Mouse (Mus musculus): ENCODE measurements around the gene Rapgef1. TPM values are rescaled to one million over a fixed set of nuclear protein-coding genes. Genes with fewer than 3 reads are reported as not detected.

The Rapgef1 gene
- polyA plus RNA-seq, 1 experiment from 2014 or later: 13.6 TPM

DNA sequence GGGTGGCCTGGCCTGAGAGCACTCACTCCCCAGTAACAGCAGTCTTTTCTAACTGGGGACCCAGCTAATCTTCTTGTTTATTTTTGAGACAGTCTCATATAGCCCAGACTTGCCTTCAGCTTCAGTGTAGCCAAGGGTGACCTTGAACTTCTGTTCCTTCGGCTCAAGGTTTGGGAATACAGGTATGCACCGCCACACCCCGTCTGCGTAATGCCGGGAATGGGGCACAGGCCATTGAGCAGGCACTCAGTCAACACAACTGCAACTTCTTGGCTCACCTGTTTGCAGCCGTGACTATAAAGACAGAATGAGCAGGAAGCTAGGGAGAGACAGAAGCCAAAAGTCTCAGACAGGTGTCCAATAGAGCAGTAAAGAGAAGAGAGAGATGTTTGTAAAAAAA, 124.7 kb downstream of the Rapgef1 start:
- Histone ChIP-seq H3K27me3 (ENCODE audit: insufficient read depth, low read length) (peaks cover 22% of the 10 kb centered on the region), H3K4me1 (ENCODE audit: insufficient read depth, low read length) (no peaks in the 10 kb centered on the region), H3K4me2 (replicated peaks; ENCODE audit: low read depth, low read length) (no peak overlapping the region), H3K9ac (replicated peaks; ENCODE audit: low read length) (no peak overlapping the region), H3K36me3 (ENCODE audit: insufficient read depth, low read length) (peaks cover 4% of the 10 kb centered on the region; the same call in 1 of the 2 replicates), H3K4me3 (ENCODE audit: low read length) (no peak overlapping the region), H3K27ac (ENCODE audit: low read length) (no peak overlapping the region), H3K9me3 (ENCODE audit: low read length) (no peaks in the 10 kb centered on the region)
- 72% methylated on average over 6 of the region's 6 CpGs for WGBS
- ATAC-seq (ENCODE audit: low FRiP score, low TSS enrichment): no peak

DNA sequence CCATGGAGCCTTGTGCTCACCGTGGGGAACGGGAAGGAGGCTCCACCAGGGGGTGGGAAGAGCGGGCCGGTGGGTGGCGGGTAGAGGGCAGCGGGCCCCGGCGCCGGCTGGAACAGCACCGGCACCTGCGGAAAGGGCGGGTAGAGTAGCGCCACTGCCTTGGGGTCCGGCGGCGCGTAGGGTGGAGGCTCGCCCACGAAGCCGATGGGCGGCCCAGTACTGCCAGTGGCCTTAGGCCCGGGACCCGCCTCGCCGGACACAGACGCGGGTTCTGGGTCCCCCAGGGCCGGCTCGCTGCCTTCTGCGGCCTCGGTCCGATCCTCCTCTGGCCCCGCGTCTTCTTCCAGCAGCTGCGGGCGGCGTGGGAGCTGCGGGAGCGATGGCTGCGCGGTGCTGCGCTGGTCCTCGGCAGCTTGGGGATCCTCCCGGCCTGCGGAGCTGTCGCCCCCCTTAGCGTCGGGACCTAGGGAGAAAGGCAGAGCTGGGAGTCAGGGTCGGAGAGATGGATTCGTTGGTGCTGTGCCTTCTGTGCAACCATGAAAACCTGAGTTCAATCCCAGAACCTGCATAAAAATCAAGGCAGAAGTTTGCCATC, 127.8 kb downstream of the Rapgef1 start:
- WGBS: 2% methylated on average over 50 of the region's 50 CpGs
- Histone ChIP-seq H3K27ac (ENCODE audit: low read length) (no peak overlapping the region), H3K4me1 (ENCODE audit: insufficient read depth, low read length) (peaks cover 7% of the 10 kb centered on the region; the same call in 1 of the 2 replicates), H3K4me3 (ENCODE audit: low read length) (peak overlapping the region; percentile 39), H3K9me3 (ENCODE audit: low read length) (no peaks in the 10 kb centered on the region), H3K9ac (replicated peaks; ENCODE audit: low read length) (peak overlapping the region; percentile 56), H3K27me3 (ENCODE audit: insufficient read depth, low read length) (peaks cover 43% of the 10 kb centered on the region), H3K36me3 (ENCODE audit: insufficient read depth, low read length) (no peaks in the 10 kb centered on the region), H3K4me2 (replicated peaks; ENCODE audit: low read depth, low read length) (peak overlapping the region; percentile 61)
- peak; percentile 46; the same call in 1 of the 2 replicates for ATAC-seq (ENCODE audit: low FRiP score, low TSS enrichment)

DNA sequence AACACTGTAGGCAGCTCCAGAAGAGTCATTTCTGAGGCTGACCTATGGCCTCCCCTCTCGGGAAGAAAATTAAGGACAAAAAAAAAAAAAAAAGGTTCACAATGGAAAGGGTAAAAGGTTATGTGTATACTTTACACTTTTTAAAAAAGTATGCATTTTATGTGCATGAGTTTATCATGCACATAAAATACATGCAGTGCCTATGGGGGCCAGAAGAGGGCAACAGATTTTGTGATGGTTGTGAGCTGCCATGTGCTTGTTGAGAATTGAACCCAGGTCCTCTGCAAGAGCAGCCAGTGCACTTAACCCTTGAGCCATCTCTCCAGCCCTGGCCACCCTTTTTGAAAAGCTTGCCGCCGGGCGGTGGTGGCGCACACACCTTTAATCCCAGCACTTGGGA, 128.3 kb downstream of the Rapgef1 start:
- H3K4me2 ChIP-seq (replicated peaks; ENCODE audit: low read depth, low read length): peak overlapping the region; percentile 61; the same call in 1 of the 2 replicates
- H3K27me3 ChIP-seq (ENCODE audit: insufficient read depth, low read length): peaks cover 49% of the 10 kb centered on the region
- no peaks in the 10 kb centered on the region for H3K9me3 ChIP-seq (ENCODE audit: low read length)
- H3K9ac ChIP-seq (replicated peaks; ENCODE audit: low read length): no peak overlapping the region
- H3K4me3 ChIP-seq (ENCODE audit: low read length): no peak overlapping the region
- no peak for ATAC-seq (ENCODE audit: low FRiP score, low TSS enrichment)
- 63% methylated on average over 5 of the region's 5 CpGs for WGBS
- H3K36me3 ChIP-seq (ENCODE audit: insufficient read depth, low read length): no peaks in the 10 kb centered on the region
- peaks cover 7% of the 10 kb centered on the region; the same call in 1 of the 2 replicates for H3K4me1 ChIP-seq (ENCODE audit: insufficient read depth, low read length)
- H3K27ac ChIP-seq (ENCODE audit: low read length): no peak overlapping the region

DNA sequence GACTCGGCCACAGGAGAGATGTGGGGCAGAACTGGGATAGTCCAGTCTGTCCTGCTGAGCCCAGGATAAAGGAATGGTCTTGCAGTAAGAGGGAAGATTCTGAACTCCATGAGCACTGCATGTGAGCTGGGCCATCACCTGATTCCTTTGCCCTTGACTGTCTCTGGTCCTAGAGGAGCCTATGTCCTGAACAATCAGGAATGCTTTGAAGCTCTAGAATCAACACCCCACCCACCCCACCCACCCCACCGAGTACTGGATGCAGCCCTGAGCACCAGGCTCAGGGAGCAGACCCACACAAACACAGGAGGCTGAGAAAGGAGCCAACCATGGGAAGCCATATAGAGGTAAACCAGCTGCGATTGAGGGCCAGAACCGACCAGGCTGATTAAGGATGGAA, 129.0 kb downstream of the Rapgef1 start:
- H3K4me1 ChIP-seq (ENCODE audit: insufficient read depth, low read length): peaks cover 7% of the 10 kb centered on the region; the same call in 1 of the 2 replicates
- WGBS: 86% methylated on average over 4 of the region's 4 CpGs
- H3K9me3 ChIP-seq (ENCODE audit: low read length): no peaks in the 10 kb centered on the region
- no peak overlapping the region for H3K4me3 ChIP-seq (ENCODE audit: low read length)
- no peak for ATAC-seq (ENCODE audit: low FRiP score, low TSS enrichment)
- H3K27ac ChIP-seq (ENCODE audit: low read length): no peak overlapping the region
- peaks cover 54% of the 10 kb centered on the region for H3K27me3 ChIP-seq (ENCODE audit: insufficient read depth, low read length)
- no peak overlapping the region for H3K9ac ChIP-seq (replicated peaks; ENCODE audit: low read length)
- no peaks in the 10 kb centered on the region for H3K36me3 ChIP-seq (ENCODE audit: insufficient read depth, low read length)
- H3K4me2 ChIP-seq (replicated peaks; ENCODE audit: low read depth, low read length): no peak overlapping the region

DNA sequence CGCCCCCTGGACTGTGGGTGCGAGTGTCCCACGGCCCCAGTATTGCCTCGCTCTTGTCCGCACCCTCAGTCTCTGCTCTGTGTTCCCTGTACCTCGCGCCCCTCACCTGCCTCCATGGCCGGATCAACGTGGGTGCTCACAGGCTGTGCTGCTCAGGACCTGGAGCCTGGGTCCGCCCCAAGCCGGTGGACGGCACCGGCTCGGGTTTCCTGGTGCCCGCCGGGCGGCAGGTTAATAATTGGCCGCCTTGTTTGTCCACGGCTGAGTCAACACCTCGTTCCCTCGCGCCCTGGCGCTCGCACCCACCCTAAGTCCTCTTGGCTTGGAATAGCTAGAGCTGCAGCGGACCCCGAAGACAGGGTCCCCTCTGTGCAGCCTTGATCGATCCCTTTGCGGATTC, 132.0 kb downstream of the Rapgef1 start, which contains the start of gene Gm13420:
TSS of gene Gm13420 (minus strand) at position 189 of the 400 bp plus-strand sequence.
- no peaks in the 10 kb centered on the region for H3K36me3 ChIP-seq (ENCODE audit: insufficient read depth, low read length)
- H3K4me3 ChIP-seq (ENCODE audit: low read length): peak within 1 kb of the TSS; percentile 35
- ATAC-seq (ENCODE audit: low FRiP score, low TSS enrichment): peak; percentile 83
- H3K9ac ChIP-seq (replicated peaks; ENCODE audit: low read length): peak within 1 kb of the TSS; percentile 60
- H3K4me1 ChIP-seq (ENCODE audit: insufficient read depth, low read length): peaks cover 7% of the 10 kb centered on the region; the same call in 1 of the 2 replicates
- H3K27me3 ChIP-seq (ENCODE audit: insufficient read depth, low read length): peaks cover 45% of the 10 kb centered on the region
- H3K27ac ChIP-seq (ENCODE audit: low read length): peak within 1 kb of the TSS; percentile 77
- WGBS: 3% methylated on average over 28 of the region's 28 CpGs
- peak within 1 kb of the TSS; percentile 59 for H3K4me2 ChIP-seq (replicated peaks; ENCODE audit: low read depth, low read length)
- H3K9me3 ChIP-seq (ENCODE audit: low read length): no peaks in the 10 kb centered on the region

DNA sequence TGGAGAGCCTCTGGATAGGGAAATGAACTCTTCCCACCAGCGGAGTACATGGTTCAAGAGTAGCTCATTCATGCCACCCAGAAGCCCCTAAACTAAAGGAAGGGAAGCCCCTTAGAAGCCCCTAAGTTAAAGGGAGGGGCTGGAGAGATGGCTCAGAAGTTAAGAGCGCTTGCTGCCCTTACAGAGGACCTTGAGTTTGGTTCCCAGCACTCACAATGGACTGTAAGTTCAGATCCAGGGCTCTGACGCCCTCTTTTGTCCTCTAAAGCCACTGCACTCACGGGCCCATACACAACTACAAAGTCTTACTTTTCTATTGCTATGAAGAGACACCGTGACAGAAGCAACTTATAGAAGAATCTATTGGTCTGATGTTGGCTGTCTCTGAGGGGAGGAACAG, 132.9 kb downstream of the Rapgef1 start:
- Histone ChIP-seq H3K4me2 (replicated peaks; ENCODE audit: low read depth, low read length) (no peak overlapping the region), H3K4me3 (ENCODE audit: low read length) (no peak overlapping the region), H3K36me3 (ENCODE audit: insufficient read depth, low read length) (no peaks in the 10 kb centered on the region), H3K27ac (ENCODE audit: low read length) (no peak overlapping the region), H3K9ac (replicated peaks; ENCODE audit: low read length) (no peak overlapping the region), H3K9me3 (ENCODE audit: low read length) (no peaks in the 10 kb centered on the region), H3K4me1 (ENCODE audit: insufficient read depth, low read length) (peaks cover 7% of the 10 kb centered on the region; the same call in 1 of the 2 replicates), H3K27me3 (ENCODE audit: insufficient read depth, low read length) (peaks cover 38% of the 10 kb centered on the region)
- no peak for ATAC-seq (ENCODE audit: low FRiP score, low TSS enrichment)
- 91% methylated on average over 5 of the region's 5 CpGs for WGBS

DNA sequence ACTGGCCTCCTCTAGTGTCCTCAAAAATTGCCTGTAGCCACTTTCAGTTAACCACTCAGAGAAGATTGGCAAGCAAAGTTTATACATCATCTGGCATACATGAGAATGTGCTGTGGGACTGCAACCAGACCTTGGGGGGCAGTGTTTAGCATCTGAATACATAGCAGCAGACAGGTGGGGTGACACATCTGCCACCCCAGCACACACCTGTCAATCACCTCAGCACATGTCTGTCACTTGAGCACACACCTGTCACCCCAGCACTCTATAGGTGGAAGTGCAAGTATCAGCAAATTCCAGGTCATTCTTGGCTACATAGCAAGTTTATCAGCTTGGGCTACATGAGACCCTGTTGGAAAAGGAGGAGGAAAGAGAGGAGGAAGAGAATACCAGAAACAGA, 136.2 kb downstream of the Rapgef1 start:
- H3K4me3 ChIP-seq (ENCODE audit: low read length): no peak overlapping the region
- H3K4me2 ChIP-seq (replicated peaks; ENCODE audit: low read depth, low read length): no peak overlapping the region
- no peaks in the 10 kb centered on the region for H3K9me3 ChIP-seq (ENCODE audit: low read length)
- no peaks in the 10 kb centered on the region for H3K36me3 ChIP-seq (ENCODE audit: insufficient read depth, low read length)
- peaks cover 6% of the 10 kb centered on the region; the same call in 1 of the 2 replicates for H3K4me1 ChIP-seq (ENCODE audit: insufficient read depth, low read length)
- H3K27ac ChIP-seq (ENCODE audit: low read length): no peak overlapping the region
- peaks cover 27% of the 10 kb centered on the region for H3K27me3 ChIP-seq (ENCODE audit: insufficient read depth, low read length)
- no peak for ATAC-seq (ENCODE audit: low FRiP score, low TSS enrichment)
- no peak overlapping the region for H3K9ac ChIP-seq (replicated peaks; ENCODE audit: low read length)

DNA sequence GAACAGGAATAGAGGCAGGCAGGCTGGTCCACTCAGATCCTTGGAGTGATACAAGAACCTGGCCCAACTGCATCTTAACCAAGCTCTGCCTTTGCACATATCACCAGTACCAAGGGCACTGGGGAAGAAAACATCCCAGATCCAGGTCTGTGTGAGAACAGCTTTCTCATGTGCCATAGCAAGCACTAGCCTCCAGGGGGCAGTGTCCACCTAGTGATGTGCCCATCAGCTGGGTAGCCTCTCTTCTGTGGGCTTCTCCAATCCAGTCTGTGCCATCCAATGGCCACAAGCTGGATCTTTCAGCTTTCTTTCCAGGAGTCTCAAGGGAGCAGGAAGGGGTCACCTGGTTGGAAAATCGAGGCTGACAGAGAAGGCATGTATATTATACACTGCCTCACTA, 145.3 kb downstream of the Rapgef1 start:
- Histone ChIP-seq H3K27me3 (ENCODE audit: insufficient read depth, low read length) (no peaks in the 10 kb centered on the region), H3K4me1 (ENCODE audit: insufficient read depth, low read length) (peaks cover 8% of the 10 kb centered on the region), H3K9ac (replicated peaks; ENCODE audit: low read length) (no peak overlapping the region), H3K27ac (ENCODE audit: low read length) (no peak overlapping the region), H3K9me3 (ENCODE audit: low read length) (no peaks in the 10 kb centered on the region), H3K4me3 (ENCODE audit: low read length) (no peak overlapping the region), H3K36me3 (ENCODE audit: insufficient read depth, low read length) (no peaks in the 10 kb centered on the region), H3K4me2 (replicated peaks; ENCODE audit: low read depth, low read length) (no peak overlapping the region)
- ATAC-seq (ENCODE audit: low FRiP score, low TSS enrichment): peak; percentile 14; the same call in 1 of the 2 replicates
- 3% methylated on average over 1 of the region's 1 CpGs for WGBS

DNA sequence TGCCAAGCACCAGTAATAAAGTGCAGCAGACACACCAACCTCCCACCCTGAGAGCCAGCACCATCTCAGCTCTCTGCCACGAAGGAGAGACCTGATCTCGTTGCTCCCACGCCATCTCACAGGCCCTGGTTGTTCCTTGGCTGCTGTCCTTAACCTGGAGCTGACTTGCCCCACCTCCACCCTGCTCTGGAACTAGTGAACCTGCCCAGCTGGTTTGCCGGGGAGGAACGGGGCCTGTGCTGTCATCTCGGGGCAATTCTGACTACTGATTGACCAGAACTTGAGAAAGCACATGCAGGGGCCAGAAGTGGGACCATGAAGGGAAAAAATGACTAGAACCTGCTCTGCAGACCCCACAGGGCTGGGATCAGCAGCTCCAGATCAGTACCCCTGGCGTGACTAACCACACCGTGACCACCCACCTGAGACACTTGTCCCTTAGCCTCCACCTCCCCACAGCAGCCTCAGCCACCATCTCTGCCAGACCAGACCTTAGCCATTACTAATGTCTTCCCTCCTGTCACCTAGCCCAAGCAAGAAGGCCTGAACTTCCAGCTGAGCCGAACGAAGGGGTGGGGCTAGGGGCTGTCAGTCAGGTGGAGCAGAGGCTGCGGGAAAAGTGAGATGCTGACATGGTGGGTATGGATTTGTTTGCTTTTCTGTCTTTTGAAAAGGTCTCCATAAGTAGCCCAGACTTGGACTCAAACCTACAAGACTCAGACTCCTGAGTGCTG, 148.6 kb downstream of the Rapgef1 start:
- peak; percentile 75 for ATAC-seq (ENCODE audit: low FRiP score, low TSS enrichment)
- Histone ChIP-seq H3K27me3 (ENCODE audit: insufficient read depth, low read length) (no peaks in the 10 kb centered on the region), H3K36me3 (ENCODE audit: insufficient read depth, low read length) (0 out of 2 replicates have a peak, but pooled peaks cover 1% of the 10 kb centered on the region), H3K9ac (replicated peaks; ENCODE audit: low read length) (no peak overlapping the region), H3K4me1 (ENCODE audit: insufficient read depth, low read length) (peaks cover 8% of the 10 kb centered on the region), H3K27ac (ENCODE audit: low read length) (peak overlapping the region; percentile 78), H3K9me3 (ENCODE audit: low read length) (no peaks in the 10 kb centered on the region), H3K4me2 (replicated peaks; ENCODE audit: low read depth, low read length) (no peak overlapping the region), H3K4me3 (ENCODE audit: low read length) (no peak overlapping the region)
- 45% methylated on average over 11 of the region's 11 CpGs for WGBS

DNA sequence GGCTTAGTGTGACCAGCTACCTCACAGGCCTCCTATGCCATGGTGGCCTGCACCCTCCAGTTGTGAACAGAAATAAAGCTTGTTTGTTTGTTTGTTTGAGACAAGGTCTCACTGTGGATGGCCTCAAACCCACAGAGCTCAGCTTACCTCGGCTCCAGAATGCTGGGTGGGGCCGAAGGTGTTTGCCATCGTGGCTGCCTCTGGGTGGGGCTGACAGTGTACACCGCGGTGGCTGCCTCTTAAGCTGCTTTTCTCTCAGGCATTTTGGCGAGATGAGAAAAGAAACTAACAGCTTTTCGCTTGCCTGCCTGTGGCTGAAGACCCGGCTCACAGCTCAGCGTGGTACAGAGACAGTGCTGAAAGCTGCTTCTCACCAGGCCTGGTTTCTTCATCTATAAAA, 149.4 kb downstream of the Rapgef1 start:
- no peak overlapping the region for H3K4me3 ChIP-seq (ENCODE audit: low read length)
- no peaks in the 10 kb centered on the region for H3K9me3 ChIP-seq (ENCODE audit: low read length)
- H3K4me2 ChIP-seq (replicated peaks; ENCODE audit: low read depth, low read length): no peak overlapping the region
- H3K27me3 ChIP-seq (ENCODE audit: insufficient read depth, low read length): no peaks in the 10 kb centered on the region
- H3K36me3 ChIP-seq (ENCODE audit: insufficient read depth, low read length): 0 out of 2 replicates have a peak, but pooled peaks cover 3% of the 10 kb centered on the region
- no peak for ATAC-seq (ENCODE audit: low FRiP score, low TSS enrichment)
- WGBS: 65% methylated on average over 9 of the region's 9 CpGs
- peak overlapping the region; percentile 78 for H3K27ac ChIP-seq (ENCODE audit: low read length)
- H3K9ac ChIP-seq (replicated peaks; ENCODE audit: low read length): no peak overlapping the region
- peaks cover 8% of the 10 kb centered on the region for H3K4me1 ChIP-seq (ENCODE audit: insufficient read depth, low read length)
